Mouse (Mus musculus) E14TG2a.4 (cell line): Measurements from ENCODE around the gene Sctr.

Source experiments
- CTCF ChIP-seq: conservative IDR thresholded peaks from 2 replicates; pipeline ENCODE4 v1.5.1; 2014; ENCODE audit warnings: low read length
- POU5F1 ChIP-seq: IDR thresholded peaks from 2 replicates; pipeline ENCODE4 v1.6.1; 2014; ENCODE audit warnings: low read length, borderline replicate concordance

GRCm38 (mm10) chr1:120090880-120091570 is 84.3 kb downstream of the Sctr start:
- TF ChIP-seq CTCF (no peak), POU5F1 (no peak)
